Mouse (Mus musculus): Measurements from ENCODE around the gene Aph1a.
"Not testable (repeated sequence)": the region's sequence is repeated elsewhere in the genome, so short reads cannot be mapped to it uniquely, and the experiment has no call there.

The Aph1a gene

GRCm38 (mm10) chr3:95893606-95894316 is at the start of gene Aph1a:
Gene Aph1a, plus strand, starts transcription at chr3:95893969.
- peak; percentile 98 for DNase-seq (ENCODE audit: low spot score)

DNA sequence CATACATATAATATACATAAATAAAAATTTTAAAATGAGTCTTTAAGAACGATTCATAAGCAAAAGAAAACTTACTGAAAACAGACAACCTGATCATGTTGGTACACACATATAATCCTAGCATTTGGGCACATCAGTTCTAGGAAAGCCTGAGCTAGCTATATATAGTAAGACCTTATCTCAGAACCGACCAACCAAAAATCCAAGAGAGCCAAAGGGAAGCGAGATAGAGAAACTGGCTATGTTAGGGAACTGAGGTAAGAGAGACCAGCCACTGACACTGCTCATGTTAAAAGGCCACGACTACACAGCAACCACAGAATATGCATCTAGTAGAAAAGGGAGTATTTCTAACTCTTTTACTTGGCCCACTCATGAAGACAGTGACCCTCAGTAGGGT is 43.2 kb upstream of the Aph1a start:
- DNase-seq (ENCODE audit: low spot score) = no peak

GRCm38 (mm10) chr3:95851317-95851716 is 42.5 kb upstream of the Aph1a start:
- DNase-seq (ENCODE audit: low spot score) = no peak

- DNase-seq (ENCODE audit: low spot score) = peak; percentile 90
Measured at GRCm38 (mm10) chr3:95855502-95856089, 38.2 kb upstream of the Aph1a start, which contains the start of gene Prpf3. Gene Prpf3, minus strand, starts transcription at chr3:95855885.

DNA sequence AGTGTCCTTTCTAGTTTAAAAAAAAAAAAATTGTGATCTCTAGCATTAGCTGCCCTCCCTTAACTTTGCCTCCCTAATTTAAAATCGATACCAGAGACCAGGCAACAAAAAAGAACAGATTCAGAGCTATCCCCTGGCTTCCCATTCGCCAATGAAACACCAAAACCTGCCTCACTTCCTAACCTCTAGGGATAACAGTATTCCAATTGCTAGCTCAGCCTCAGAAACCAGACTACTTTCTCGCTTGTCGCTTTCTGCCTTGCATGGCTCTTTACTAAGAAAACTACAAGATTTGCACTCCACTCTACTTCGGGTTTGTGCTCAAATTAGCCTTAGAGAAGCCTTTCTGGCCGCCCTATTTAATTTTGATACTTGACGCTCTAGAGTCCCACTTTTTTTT is 37.7 kb upstream of the Aph1a start:
- no peak for DNase-seq (ENCODE audit: low spot score)

DNA sequence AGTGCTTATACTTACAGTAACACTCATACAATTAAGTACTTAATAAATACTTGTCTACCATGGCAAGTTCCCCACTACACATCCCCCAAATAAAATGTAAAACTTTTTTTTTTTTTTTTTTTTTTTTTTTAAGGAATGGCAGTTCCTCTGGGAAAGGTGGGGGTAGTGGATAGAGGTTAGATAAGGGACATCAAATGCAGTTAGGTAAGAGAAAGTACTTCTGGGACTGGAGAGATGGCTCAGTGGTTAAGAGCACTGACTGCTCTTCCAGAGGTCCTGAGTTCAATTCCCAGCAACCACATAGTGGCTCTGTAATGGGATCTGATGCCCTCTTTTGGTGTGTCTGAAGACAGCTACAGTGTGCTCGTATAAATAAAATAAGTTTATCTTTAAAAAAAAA is 36.7 kb upstream of the Aph1a start:
- DNase-seq (ENCODE audit: low spot score) = not testable (repeated sequence)

DNA sequence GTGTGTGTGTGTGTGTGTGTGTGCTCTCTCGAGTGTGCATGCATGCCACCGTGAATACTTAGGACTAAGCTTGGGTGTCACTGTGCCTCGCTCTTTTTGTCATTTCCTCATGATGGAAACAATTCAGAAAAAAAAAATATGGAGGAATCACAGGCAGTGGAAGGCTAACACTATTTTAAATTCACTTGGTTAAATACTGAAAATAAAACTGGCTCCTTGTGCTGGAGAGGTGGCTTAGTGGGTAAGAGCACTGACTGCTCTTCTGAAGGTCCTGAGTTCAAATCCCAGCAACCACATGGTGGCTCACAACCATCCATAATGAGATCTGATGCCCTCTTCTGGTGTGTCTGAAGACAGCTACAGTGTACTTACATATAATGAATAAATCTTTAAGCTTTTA is 35.5 kb upstream of the Aph1a start:
- DNase-seq (ENCODE audit: low spot score) = not testable (repeated sequence)

GRCm38 (mm10) chr3:95860323-95860722 is 33.4 kb upstream of the Aph1a start:
- DNase-seq (ENCODE audit: low spot score) = no peak

DNA sequence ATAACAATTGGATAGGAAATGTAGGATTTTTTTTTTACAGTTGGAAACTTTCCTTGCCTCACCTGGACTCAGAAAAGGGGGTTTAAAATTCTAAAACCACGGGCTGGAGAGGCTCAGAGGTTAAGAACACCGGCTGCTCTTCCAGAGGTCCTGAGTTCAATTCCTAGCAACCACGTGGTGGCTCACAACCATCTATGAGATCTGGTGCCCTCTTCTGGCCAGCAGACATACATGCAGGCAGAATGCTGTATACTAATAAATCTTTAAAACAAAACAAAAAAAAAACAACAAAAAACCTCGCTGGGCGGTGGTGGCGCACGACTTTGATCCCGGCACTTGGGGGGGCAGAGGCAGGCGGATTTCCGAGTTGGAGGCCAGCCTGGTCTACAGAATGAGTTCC is 32.6 kb upstream of the Aph1a start:
- DNase-seq (ENCODE audit: low spot score) = no peak

DNA sequence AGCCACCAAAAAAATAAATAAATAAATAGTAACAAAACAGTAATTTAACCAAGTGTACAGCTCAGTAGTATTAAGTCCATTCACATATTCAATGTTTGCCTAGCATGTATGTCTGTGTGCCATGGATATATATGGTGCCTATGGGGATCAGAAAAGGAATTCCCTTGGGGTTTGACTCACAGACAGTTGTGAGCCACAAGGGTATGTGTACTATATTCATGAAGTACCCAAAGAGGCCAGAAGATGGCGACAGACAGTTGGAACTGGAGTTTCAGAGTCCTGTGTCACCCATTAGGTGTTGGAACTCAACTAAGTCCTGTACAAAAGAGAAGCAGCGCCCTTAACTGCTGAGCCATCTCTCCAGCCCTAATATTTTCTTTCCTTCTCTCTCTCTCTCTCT is 32.0 kb upstream of the Aph1a start:
- DNase-seq (ENCODE audit: low spot score) = peak; percentile 50

DNA sequence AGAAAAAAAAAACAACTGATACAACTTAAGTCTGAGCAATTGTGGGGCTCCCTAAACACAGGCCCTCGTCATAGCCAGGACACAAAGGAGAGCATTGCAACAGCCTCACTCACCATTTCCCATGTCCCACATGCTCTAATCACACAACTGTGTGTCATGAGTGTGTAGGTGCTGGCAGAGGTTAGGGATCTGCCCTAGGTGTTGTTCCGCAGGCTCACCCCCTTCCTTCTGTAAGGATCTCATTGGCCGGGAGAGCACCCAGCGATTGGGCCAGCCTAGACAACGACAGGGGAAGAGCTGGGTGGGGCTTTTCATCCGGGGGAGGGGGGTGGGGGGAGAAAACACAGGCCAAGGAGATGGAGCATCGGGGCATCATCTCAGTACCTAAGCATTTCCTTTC is 30.2 kb upstream of the Aph1a start:
- DNase-seq (ENCODE audit: low spot score) = no peak

- no peak for DNase-seq (ENCODE audit: low spot score)
Measured at GRCm38 (mm10) chr3:95865050-95865449, 28.7 kb upstream of the Aph1a start.

- no peak for DNase-seq (ENCODE audit: low spot score)
Measured at GRCm38 (mm10) chr3:95865571-95865970, 28.2 kb upstream of the Aph1a start.

DNA sequence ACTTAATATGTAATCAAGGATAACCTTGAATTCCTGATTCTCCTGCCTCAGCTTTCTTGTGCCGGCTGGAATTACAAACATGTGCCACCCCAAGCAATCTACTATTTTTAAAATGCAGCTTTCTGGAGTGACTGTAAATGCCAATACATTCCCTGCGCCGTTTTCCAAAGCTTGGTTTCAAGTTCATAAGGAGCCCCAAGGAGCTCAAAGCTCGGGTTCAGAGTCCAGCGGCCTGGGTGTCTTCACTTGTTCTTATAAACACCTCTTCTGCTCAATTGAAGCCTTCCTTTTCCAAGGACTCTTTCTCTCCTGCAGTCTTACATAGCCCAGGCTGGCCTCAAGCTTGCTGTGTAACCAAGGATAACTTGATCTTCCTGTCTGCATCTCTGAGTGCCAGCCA is 27.7 kb upstream of the Aph1a start:
- DNase-seq (ENCODE audit: low spot score) = no peak

DNA sequence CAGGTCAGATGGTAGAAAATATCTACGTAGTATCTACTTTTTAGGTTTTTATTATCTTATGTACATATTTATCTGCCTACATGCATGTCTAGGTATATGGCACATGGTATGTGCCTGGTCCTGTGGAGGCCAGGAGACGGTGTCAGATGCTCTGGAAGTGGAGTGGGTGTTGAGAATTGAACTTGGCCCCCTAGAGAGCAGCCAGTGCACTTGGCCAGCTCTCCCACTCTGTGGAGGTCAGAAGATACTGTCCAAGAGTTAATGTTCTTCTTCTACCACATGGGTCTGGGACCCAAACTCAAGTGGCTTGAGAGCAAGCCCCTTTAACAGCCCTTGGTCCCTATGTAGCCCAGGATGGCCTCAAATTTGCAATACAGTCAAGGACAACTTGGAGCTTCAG is 26.4 kb upstream of the Aph1a start:
- DNase-seq (ENCODE audit: low spot score) = no peak

DNA sequence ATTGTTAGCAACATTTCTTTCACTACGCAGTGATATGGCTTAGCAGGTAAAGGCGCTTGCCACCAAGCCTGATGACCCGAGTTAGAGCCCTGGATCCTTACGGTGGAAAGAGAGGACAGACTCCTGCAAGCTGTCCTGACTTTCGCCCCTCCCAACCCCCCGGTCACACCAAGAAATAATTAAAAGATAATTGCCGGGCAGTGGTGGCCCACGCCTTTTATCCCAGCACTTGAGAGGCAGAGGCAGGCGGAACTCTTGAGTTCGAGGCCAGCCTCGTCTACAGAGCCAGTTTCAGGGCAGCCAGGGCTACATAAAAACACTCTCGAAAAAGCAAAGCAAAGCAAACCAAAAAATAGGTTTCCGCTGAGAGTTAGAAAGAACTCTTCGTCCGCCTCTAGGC is 22.8 kb upstream of the Aph1a start:
- DNase-seq (ENCODE audit: low spot score) = no peak

DNA sequence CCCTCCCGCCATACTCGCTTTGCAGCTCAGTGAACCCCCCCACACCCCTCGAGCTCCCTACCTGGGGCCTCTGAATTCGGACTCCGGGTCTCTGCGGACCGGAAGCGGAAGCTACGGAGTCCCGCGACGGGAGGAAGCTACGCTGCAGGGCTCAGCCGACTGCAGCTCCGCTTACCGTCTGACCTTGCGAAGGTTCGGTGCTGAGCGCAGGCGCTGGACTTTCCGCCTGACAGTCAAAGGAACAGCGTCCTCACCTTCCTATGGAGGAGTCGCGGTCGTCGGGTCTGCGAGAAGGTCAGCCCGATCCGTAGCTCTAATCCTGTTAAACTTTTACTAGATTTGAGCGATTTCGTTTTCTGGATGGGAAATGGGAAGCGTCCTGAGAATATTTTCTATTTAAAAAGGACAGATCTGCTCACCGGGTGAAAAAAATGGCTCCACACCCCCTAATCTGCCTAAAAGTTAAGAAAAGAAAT is 22.3 kb upstream of the Aph1a start, which contains the start of gene Mrps21:
TSS of gene Mrps21 (minus strand) at position 128 of the 476 bp plus-strand sequence.
- peak; percentile 90 for DNase-seq (ENCODE audit: low spot score)

- DNase-seq (ENCODE audit: low spot score) = no peak
Measured at GRCm38 (mm10) chr3:95872048-95872447, 21.7 kb upstream of the Aph1a start.

DNA sequence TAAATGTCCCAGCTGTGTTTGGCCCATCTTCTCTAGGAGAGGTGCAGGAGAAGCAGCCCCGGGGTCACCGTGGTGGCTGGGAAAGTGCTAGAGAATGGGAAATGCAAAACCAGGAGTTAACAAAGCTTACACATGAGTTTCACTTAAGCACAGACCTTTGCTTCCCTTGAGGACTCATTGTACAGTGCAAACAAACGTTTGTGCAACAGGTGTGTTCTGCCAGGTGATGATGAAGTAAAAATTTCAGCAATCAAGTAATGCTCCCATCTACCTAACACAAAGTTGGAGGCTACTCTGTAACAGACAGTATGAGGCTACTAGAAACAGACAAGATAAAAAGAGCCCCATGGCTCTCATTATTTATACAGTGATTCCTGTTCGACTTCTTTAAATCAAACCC is 14.7 kb upstream of the Aph1a start:
- no peak for DNase-seq (ENCODE audit: low spot score)

DNA sequence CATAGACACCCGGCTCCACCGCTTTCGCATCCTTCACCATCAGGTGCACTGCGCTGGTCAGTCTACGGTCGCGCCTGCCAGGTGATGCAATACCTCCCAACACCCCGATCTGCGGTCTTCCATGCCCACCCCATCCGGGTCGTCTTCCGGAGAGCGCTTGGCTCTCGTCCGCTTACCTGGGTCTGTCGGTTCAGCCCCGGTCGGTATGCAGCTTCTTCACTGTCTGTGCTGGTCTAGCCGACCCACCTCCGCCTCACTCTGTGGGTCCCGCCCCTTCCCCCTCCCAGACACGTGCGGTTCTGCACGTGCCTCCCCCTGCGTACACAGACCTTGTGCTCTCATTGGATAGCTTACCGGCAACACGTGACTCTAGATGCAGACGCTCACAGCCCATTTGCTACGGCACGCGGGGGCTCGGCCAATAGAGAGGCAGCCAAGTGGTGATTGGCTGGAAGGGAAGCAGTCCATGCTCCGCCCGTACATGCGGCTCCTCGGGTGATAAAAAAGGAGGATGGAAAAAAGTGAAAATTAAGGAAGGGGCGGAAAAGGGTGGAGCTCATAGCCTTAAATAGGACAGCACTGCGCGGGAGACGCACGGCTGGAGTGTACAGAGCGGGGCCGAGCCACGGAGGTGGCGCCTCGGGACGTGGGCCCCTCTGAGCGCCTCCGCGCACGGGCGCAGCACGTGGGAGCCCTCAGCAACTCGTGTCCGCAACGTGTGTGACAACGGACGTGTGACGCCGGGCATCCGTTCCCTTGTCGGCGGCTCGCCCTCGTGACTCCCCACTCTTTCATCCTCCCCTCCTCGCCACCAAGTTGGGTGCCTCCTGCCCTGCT is 11.6 kb upstream of the Aph1a start, which contains the start of gene Ciart:
TSS of gene Ciart (minus strand) at position 273 of the 837 bp plus-strand sequence.
- DNase-seq (ENCODE audit: low spot score) = peak; percentile 96

- DNase-seq (ENCODE audit: low spot score) = peak; percentile 70
Measured at GRCm38 (mm10) chr3:95882816-95883425, 10.8 kb upstream of the Aph1a start.

GRCm38 (mm10) chr3:95884400-95884799 is 9.4 kb upstream of the Aph1a start:
- peak; percentile 59 for DNase-seq (ENCODE audit: low spot score)

Measured in yolk sac, embryonic 10.5 days (tissue).